Mouse (Mus musculus) stomach, embryonic 16.5 days (tissue): ENCODE measurements around the gene Defb28. TPM values are rescaled to one million over a fixed set of nuclear protein-coding genes. Genes with fewer than 3 reads are reported as not detected.

Source experiments
- ATAC-seq: fragments of 200-750 bp; cut with Nextera tagmentation; 2 replicates; pipeline ENCODE4 v1.8.0; 2017; ENCODE audit warnings: moderate number of reproducible peaks, moderate TSS enrichment; ENCODE audit not compliant: insufficient read depth, low FRiP score
- H3K27ac ChIP-seq: fragments of 300-500 bp; sonication (generic); 2 replicates; pipeline ENCODE4 v1.5.1; 2014; ENCODE audit warnings: low read length
- H3K27me3 ChIP-seq: fragments of 300-500 bp; sonication (generic); 2 replicates; pipeline ENCODE4 v1.6.1; 2014; ENCODE audit warnings: low read length, control low read depth, mixed read lengths; ENCODE audit not compliant: control insufficient read depth, insufficient read depth
- H3K36me3 ChIP-seq: fragments of 300-500 bp; sonication (generic); 2 replicates; pipeline ENCODE4 v1.6.1; 2014; ENCODE audit warnings: low read length; ENCODE audit not compliant: control insufficient read depth, insufficient read depth
- H3K4me1 ChIP-seq: fragments of 300-500 bp; sonication (generic); 2 replicates; pipeline ENCODE4 v1.6.1; 2014; ENCODE audit warnings: low read length, control low read depth, mixed read lengths; ENCODE audit not compliant: control insufficient read depth, insufficient read depth
- H3K4me2 ChIP-seq: fragments of 300-500 bp; sonication (generic); 2 replicates; pipeline ENCODE4 v1.6.1; 2014; ENCODE audit warnings: low read depth, low read length, mixed read lengths
- H3K4me3 ChIP-seq: fragments of 300-500 bp; sonication (generic); replicated peaks from 2 replicates; pipeline ENCODE4 v1.5.1; 2014; ENCODE audit warnings: mild to moderate bottlenecking, low read length
- H3K9ac ChIP-seq: fragments of 300-500 bp; sonication (generic); 2 replicates; pipeline ENCODE4 v1.6.1; 2014; ENCODE audit warnings: low read length
- H3K9me3 ChIP-seq: fragments of 300-500 bp; sonication (generic); replicated peaks from 2 replicates; pipeline ENCODE4 v1.6.1; 2016; ENCODE audit warnings: low read length, control low read depth; ENCODE audit not compliant: control insufficient read depth
- WGBS: fragments of 180-500 bp; shearing (Covaris S2); extraction: QIAGEN DNeasy Blood & Tissue Kit; methylation state at CpG from one replicate; pipeline ENCODE4 v1.1.7; 2014; 5-methylcytosine and 5-hydroxymethylcytosine counted together
- polyA plus RNA-seq: library from polyadenylated mRNA; unstranded; fragments of >200 nt; fragmentation: Nextera tagmentation; extraction: Ambion mirVana; gene quantifications from 2 replicates; pipeline ENCODE4 v1.2.1, GENCODE M21; 2015

The Defb28 gene
- not detected in 2 replicates for polyA plus RNA-seq

DNA sequence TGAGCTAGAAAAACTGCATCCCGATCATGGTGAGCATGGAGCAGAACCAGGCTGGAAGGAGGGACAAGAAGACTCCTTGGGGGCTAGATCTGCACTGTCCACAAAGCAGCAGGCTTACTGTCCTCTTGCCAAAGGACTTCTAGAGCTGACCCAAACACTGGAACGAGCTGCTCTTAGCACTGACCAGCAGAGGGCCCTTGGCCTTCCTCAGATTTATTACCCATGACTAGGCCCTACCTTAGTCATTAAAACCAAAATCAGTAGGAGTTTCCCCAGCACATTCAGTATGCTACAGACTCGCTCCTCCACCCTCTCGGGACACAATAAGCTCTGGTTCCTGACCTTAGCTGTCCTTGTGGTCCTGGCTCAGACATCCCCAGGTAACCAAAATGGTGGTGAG is at the start of gene Defb28:
TSS of gene Defb28 (plus strand) at position 275 of the 400 bp plus-strand sequence.
- Histone ChIP-seq H3K27me3 (no peaks in the 10 kb centered on the region), H3K9me3 (no peaks in the 10 kb centered on the region), H3K4me2 (no peak within 1 kb of the TSS), H3K9ac (no peak within 1 kb of the TSS), H3K4me1 (no peaks in the 10 kb centered on the region), H3K27ac (no peak within 1 kb of the TSS), H3K36me3 (no peaks in the 10 kb centered on the region), H3K4me3 (no peak within 1 kb of the TSS)
- no peak for ATAC-seq
- WGBS, result 63% methylated on average over 4 of the region's 4 CpGs

DNA sequence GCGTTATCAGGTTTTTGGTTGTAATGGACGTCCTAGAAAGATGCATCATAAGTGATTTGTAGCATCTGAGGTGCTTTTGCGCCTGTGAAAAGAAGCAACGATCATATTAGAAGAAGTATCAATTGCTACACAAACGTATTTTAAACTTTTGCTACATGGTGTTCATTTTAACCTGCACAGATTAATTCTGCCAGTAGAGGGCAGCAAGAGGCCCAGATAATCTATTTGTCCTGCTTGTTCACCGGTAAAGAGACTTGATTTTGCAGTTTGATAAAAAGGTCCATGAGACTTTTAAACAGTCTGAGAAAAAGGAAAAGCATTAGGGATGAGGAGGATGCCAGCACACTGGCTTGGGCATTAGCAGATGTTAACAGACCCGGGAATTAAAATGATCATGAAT is 47.1 kb upstream of the Defb28 start:
- ATAC-seq, result no peak
- no peak overlapping the region for H3K27ac ChIP-seq
- no peak overlapping the region for H3K9ac ChIP-seq
- no peak overlapping the region for H3K4me2 ChIP-seq
- no peaks in the 10 kb centered on the region for H3K36me3 ChIP-seq
- 30% methylated on average over 7 of the region's 7 CpGs for WGBS
- H3K4me3 ChIP-seq, result no peak overlapping the region
- H3K4me1 ChIP-seq, result no peaks in the 10 kb centered on the region
- H3K9me3 ChIP-seq, result no peaks in the 10 kb centered on the region
- H3K27me3 ChIP-seq, result no peaks in the 10 kb centered on the region

DNA sequence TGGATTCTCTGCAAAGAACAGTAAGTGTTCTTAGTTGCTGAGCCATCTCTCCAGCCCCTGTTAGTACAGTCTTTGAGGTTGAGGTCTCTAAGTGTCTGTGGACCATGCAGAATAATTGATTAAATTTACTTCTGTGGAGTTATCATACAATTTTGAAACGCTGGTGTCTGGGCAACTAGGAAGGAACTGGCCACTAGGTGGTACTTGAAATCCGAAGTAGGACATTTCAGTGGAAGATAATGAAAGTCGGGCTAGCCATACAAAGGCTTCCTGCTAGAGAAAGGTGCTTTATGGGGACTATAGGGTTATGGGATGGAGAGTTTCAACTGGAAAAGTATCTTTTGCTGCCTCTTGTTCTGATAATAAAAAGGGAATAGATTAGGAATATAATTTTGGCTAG is 45.6 kb upstream of the Defb28 start:
- Histone ChIP-seq H3K9ac (no peak overlapping the region), H3K36me3 (no peaks in the 10 kb centered on the region), H3K4me1 (no peaks in the 10 kb centered on the region), H3K27ac (no peak overlapping the region), H3K4me2 (no peak overlapping the region), H3K4me3 (no peak overlapping the region), H3K27me3 (no peaks in the 10 kb centered on the region), H3K9me3 (no peaks in the 10 kb centered on the region)
- no peak for ATAC-seq
- 19% methylated on average over 3 of the region's 3 CpGs for WGBS

DNA sequence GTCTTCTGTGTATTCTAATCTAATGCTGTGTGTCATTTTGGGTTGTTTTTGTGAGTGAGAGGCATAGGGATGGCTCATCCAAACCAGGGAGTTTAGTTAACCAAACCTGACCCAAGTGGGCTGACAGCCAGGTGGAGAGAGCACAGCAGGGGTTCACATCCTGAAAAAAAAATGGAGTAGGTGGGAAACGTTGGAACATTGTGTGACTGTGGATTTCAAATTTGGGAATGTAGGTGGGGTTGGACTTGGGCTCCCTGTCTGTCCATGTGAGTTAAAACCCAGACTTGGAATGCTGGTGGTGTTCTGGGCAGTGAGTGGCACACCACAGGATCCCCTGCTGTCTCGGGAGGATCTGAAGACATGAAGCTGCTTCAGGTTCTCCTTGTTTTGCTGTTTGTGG is 41.3 kb upstream of the Defb28 start, which contains the start of gene Defb20:
TSS of gene Defb20 (plus strand) at position 301 of the 400 bp plus-strand sequence.
- Histone ChIP-seq H3K9me3 (no peaks in the 10 kb centered on the region), H3K4me3 (no peak within 1 kb of the TSS), H3K9ac (no peak within 1 kb of the TSS), H3K36me3 (no peaks in the 10 kb centered on the region), H3K27ac (no peak within 1 kb of the TSS), H3K4me1 (no peaks in the 10 kb centered on the region), H3K27me3 (no peaks in the 10 kb centered on the region), H3K4me2 (no peak within 1 kb of the TSS)
- no peak for ATAC-seq
- WGBS, result 61% methylated on average over 2 of the region's 2 CpGs

DNA sequence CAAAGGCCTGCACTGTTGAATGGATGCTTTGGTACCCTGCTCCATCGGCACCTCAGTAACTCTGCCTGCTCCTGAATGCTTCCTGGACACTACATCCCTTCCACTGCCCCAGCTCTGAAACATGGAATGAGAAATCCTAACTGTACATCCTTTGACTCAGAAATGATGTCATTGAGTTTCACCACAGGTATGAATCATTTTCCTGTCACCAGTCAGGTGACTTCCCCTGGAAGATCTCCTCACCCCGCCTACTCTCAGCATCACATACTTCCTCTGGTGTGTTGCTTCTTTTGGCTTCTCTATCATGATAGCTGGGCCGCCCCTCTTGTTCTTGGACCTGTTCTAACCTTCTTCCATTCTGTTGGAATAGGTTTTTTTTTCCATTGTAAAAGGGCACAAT is 37.2 kb upstream of the Defb28 start:
- Histone ChIP-seq H3K27ac (no peak overlapping the region), H3K36me3 (no peaks in the 10 kb centered on the region), H3K27me3 (no peaks in the 10 kb centered on the region), H3K4me2 (no peak overlapping the region), H3K9me3 (no peaks in the 10 kb centered on the region), H3K4me1 (no peaks in the 10 kb centered on the region), H3K4me3 (no peak overlapping the region), H3K9ac (no peak overlapping the region)
- 81% methylated on average over 3 of the region's 3 CpGs for WGBS
- no peak for ATAC-seq

DNA sequence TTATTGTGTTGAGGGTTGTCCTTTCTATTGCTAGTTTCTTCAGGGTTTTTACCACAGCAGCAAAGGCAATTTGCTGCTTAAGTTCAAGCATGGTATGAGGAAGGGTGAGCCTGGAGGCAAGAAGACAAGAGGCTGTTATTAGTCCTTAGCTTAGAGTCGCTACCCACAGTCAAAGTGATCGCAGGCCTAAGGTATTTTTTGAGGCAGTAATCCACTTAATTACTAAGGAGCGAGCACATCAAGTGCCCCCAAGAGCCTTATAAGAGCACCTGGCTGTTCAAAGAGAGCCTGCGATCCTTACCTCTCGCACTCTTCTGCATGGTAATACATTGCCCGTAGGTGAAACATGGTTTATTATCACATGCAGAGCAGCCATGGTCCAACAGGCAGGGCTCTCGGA is 36.3 kb upstream of the Defb28 start:
- 90% methylated on average over 7 of the region's 7 CpGs for WGBS

DNA sequence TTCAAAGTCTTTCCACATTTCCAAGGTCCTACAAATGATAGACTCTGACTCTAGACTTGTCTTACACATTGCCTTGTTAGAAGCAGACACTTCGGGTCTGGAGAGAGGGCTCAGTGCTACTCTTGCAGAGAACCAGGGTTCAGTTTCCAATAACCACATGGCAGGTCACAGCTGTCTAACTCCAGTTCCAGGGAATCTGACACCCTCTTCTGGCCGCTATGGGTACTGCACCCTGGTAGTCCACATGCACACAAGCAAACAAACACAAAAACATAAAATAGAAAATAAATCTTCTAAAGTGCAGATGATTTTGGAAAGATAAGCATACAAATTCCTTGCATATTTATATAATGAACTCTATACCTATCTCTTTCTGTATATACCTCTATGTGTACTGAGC is 31.0 kb upstream of the Defb28 start:
- Histone ChIP-seq H3K27ac (no peak overlapping the region), H3K9me3 (no peaks in the 10 kb centered on the region), H3K36me3 (no peaks in the 10 kb centered on the region), H3K4me3 (no peak overlapping the region), H3K4me1 (no peaks in the 10 kb centered on the region), H3K9ac (no peak overlapping the region), H3K4me2 (no peak overlapping the region), H3K27me3 (no peaks in the 10 kb centered on the region)
- WGBS, result 73% methylated on average over 2 of the region's 2 CpGs
- no peak for ATAC-seq

More for the DNA sequence above, 36.3 kb upstream of the Defb28 start:
- Histone ChIP-seq H3K4me1 (no peaks in the 10 kb centered on the region), H3K4me3 (no peak overlapping the region), H3K27ac (no peak overlapping the region), H3K27me3 (no peaks in the 10 kb centered on the region), H3K9ac (no peak overlapping the region), H3K4me2 (no peak overlapping the region), H3K9me3 (no peaks in the 10 kb centered on the region), H3K36me3 (no peaks in the 10 kb centered on the region)
- no peak for ATAC-seq

DNA sequence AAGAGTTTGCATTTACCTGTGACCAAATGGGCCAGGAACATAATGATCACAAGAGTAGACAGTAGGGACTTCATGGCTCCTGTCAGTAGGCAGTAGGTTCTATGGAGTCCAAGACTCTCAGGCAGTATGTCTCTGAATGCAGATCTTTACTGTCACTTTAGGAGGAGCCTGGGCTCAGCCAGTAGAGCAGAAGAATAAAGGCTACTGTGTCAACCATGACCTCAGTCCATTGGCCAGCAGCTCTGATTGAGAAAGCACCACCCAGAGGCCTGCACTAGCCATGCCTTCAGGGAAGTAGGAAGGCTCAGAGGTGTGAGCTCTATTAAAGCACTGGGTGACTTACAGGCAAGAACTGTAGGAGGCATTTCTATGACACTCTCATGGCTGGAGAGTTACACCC is 28.0 kb upstream of the Defb28 start, which contains the start of gene Defb22:
TSS of gene Defb22 (minus strand) at position 101 of the 400 bp plus-strand sequence.
- Histone ChIP-seq H3K27me3 (no peaks in the 10 kb centered on the region), H3K9me3 (no peaks in the 10 kb centered on the region), H3K4me2 (no peak within 1 kb of the TSS), H3K4me1 (no peaks in the 10 kb centered on the region), H3K9ac (no peak within 1 kb of the TSS), H3K36me3 (no peaks in the 10 kb centered on the region), H3K4me3 (no peak within 1 kb of the TSS), H3K27ac (no peak within 1 kb of the TSS)
- no peak for ATAC-seq

DNA sequence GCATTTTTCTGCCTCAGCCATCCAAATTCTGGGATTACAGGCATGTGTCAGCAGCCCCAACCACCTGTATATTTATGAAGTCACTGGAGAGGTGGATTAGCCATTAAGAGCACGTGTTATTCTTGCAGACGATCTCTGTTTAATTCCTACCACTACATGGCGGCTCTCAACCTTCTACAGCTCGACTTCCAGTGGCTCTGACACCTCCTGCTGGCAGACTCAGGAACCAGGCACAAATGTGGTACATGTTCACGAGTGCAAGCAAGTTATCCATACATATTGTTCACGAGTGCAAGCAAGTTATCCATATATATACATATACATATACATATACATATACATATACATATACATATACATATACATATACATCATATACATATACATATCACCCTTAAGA is 24.9 kb upstream of the Defb28 start:
- Histone ChIP-seq H3K4me1 (no peaks in the 10 kb centered on the region), H3K4me3 (no peak overlapping the region), H3K9ac (no peak overlapping the region), H3K27ac (no peak overlapping the region), H3K9me3 (no peaks in the 10 kb centered on the region), H3K27me3 (no peaks in the 10 kb centered on the region), H3K36me3 (no peaks in the 10 kb centered on the region), H3K4me2 (no peak overlapping the region)
- no peak for ATAC-seq
- WGBS, result 73% methylated on average over 6 of the region's 6 CpGs

DNA sequence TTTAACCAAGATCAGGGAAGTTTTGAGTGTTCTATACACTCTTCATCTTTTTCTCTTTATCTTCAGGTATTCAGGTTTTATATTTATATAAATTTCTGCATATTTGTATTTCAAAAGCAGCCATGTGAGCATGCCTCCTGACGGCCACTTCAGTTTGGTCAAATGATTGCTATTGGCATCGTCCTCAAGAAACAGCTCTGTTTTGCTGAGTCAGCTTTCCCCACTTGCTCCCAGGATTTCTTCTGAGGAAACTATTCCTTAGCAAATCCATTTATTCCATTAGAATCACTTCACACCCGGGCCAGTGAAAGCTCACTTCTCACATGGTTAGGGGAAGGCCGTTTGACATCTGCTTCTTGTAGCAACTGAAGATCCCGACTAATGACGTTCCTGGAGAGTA is 20.0 kb upstream of the Defb28 start:
- WGBS, result 64% methylated on average over 6 of the region's 6 CpGs
- no peaks in the 10 kb centered on the region for H3K36me3 ChIP-seq

More for the DNA sequence above, 20.0 kb upstream of the Defb28 start:
- H3K4me3 ChIP-seq, result no peak overlapping the region
- H3K4me1 ChIP-seq, result no peaks in the 10 kb centered on the region
- H3K27me3 ChIP-seq, result no peaks in the 10 kb centered on the region
- H3K9me3 ChIP-seq, result no peaks in the 10 kb centered on the region
- no peak overlapping the region for H3K27ac ChIP-seq
- no peak overlapping the region for H3K9ac ChIP-seq
- no peak overlapping the region for H3K4me2 ChIP-seq
- ATAC-seq, result no peak
